Mouse (Mus musculus) thymus, postnatal 4 days (tissue): ENCODE results near the gene Sspo.

ENCODE experiments used
- DNase-seq: peaks from one replicate; pipeline ENCODE4 v3.0.0; 2021

Sspo gene

DNA sequence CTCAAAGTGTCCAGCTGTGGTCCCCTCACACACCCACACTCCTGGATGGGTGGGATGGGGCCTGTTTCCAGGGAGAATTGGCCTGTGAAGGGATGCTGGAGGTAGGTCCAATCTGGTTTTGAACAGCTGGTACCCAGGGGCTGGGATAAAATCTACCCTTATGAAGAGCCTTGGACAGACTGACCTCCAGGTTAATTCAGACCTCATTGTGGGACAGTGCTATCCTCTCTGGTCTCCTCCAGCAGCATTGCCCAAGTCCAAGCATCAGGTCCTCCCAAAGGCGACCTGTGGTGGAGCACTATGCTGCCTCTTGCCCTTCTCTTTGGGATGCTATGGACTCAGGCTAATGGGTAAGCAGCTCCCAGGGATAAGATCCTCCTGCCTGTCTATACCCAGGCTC is at the start of gene Sspo:
TSS of gene Sspo (plus strand) at position 301 of the 400 bp plus-strand sequence.
- no peak for DNase-seq

DNA sequence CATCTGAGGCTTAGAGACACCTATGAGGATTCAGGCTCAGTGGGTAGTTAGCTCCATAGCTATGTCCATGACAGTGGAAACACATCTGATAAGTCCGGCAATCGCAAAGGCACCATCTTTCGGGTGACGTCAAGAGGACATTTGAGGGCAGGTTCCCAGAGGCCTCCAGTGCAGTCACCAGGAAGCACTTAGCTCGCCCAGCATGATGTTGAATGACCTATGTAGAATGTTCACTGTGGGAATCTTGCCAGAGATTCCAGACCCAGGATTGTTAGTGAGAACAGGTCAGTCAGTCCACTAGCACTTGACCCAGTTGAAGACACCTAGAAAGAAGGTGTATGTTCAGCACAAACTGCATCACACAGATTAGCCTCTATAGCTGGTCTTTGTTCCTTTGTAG is 48.1 kb upstream of the Sspo start:
- no peak for DNase-seq

DNA sequence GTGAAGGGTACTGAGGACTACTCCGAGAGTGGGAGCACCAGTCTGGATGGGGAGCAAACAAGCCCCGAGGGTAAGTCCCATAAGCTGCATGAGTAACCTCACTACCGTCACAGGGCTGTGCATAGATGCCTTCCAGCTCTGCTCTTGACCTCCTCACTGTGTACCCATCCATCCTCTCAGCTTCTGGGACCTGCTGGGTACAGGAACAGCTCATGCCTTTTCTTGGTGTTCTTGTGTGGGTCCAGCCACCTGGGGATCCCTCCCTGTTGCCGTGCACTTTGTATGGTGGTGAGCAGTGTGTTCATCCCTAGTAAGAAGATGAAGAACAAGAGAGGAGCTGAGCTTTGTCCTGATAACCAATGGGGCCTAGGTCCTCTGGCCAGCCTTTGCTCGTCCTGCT is 44.0 kb upstream of the Sspo start:
- DNase-seq = no peak

DNA sequence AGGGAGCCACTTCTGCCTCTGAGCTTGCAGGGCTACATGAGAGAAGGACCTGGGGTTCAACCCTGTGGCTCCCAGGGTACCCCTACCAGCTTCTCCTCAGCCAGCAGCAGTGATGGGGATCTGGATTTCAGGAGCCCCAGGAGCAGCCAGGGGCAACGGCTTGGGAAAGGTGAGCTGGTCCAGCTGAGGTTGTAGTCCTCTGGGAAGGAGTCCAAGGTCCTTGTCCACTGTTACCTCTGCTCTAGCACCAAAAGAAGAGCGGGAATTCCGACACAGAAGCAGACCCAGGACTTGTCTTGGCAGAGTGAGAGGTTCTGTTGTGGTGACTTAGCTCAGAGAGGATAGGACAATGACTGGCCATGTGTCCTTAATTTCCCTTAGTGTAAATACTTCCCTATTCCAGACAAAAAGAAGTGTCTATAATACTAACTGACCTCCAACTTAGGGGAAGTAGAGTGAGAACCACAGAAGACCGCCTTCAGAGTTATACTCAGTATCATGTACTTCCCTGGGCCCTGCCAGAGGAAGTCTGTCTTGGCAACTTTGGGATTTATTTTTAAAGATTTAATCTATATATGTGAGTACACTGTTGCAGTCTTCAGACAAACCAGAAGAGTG is 38.2 kb upstream of the Sspo start:
- DNase-seq = no peak

DNA sequence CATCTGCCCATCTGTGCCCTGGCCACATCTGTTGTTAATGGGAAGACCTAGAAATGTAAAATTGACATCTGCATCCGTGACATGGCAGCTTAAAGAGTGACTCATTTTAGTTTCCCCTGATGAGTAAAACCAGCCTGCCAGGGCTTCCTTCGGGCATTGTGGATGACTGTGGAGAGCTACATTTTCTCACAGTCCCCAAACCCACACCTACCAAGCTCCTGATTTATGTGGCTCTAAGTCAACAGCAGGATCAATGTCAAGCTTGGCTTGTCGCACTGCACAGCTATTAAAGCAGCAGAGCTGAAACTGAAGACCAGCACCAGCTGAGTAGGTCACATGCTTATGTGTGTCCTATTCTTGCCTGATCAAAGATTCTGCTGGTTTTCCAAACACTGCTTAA is 37.5 kb upstream of the Sspo start:
- DNase-seq = no peak

DNA sequence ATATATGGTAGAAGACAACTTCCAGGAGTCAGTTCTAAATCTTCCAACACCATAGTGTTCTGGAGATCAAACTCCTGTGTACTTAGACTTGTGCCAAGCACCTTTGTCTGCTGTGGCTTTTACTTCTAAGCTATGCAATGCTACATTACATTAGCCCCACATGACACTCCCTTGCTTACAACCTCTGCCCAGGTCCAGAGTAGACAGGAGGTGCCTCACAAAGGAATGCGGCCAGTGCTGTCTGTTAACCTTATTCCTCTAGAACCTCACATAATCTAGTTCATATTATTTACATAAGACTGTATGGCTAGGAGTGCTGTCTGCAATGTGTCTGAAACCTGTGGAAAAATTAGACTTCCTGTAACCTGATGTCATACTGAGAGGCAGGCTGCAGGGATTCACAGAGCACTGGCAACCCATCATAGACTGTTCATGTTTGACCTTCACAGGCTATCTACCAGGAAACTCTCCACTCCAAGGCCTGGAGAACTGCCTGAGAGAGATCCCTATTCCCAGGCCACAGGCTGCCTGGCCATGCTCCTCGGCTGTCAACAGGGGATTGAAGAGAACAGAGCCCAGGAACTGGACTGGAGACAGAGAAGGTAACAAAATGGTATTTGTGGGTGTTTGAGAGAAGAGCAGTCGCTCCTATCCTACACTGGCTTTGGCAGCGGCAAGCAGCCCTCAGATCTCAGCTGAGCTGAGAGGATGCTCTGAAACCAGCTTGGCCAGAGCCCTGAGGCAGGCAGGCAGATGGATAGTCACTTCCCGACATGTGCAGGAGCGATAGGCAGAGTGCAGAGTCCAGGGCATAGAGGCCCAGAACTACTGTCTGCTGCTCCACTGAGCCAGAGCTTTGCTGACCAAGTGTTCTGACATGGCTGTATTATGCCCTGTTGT is 36.6 kb upstream of the Sspo start:
- no peak for DNase-seq

DNA sequence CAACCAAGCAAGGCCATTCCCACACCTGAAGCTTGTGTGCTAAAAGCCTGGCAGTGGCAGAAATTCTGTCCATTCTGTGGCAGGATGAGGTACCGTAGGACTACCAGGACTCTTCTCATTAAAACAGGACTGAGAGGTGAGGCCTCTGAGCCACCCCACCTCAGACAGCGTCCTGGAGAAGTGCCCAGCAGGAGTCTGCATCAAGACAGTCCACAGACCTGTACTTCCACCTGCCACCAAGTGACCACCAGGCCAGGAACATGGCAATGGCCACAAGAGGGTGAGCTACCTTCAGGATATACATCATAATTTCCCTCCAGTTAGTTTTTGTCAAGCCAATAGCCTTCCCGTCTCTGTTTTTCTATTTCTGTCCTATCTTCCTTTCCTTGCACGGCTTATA is 35.9 kb upstream of the Sspo start:
- no peak for DNase-seq

DNA sequence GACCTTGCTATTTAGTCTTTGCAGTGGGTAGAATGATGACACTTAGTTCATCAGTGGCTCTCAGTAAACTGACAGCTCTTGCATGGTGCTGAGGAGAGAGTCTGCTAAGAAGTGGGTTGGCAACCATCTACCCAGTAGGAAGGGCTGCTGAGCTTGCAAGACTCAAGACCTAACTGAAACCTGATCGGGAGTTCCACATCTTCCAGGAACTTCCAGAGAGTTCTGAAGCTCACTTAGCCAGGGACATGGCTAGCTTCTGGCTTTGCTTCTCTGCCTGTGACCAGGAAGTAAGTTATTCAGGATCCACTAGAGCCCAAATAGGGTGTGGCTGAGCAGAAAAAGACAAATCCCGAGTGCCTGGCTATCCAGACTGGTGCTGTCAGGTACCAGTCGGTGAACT is 35.4 kb upstream of the Sspo start:
- no peak for DNase-seq

DNA sequence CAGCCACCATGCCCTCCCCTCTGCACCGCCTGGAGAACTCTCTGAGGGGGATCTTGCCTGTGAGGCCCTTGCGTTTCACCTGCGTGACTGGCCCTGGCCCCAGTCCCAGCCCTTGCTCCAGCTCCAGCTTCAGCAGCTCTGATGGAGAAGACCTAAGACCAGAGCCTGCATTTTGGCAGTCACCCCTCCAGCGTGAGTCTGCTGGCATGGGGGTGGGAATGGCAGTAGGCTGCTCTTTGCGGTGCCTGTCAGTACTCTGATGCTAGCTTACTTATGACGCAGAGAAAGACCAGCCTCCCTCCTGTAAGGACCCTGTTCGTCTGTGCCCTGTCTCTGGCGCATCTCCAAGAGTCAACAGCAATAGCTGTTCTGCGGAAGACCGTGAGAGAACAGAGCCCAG is 34.9 kb upstream of the Sspo start:
- no peak for DNase-seq

DNA sequence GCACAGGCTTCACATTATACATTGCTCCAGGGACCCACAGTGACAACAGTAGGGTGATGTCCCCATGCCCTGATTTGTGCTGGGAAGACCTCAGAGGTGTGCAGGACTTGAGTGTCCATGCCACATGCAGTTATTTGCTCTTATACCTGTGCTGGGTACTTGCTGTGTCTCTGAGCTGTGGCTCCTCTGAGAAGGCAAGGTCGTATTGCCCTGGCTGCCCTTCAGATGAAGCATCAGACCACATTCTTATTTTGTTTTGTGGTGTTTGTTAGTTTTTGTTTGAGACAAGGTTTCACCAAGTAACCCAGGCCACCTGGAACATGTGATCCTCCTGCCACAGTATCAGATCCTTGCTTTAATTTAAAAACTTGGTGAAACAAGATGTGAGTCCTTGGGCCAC is 33.1 kb upstream of the Sspo start:
- no peak for DNase-seq

DNA sequence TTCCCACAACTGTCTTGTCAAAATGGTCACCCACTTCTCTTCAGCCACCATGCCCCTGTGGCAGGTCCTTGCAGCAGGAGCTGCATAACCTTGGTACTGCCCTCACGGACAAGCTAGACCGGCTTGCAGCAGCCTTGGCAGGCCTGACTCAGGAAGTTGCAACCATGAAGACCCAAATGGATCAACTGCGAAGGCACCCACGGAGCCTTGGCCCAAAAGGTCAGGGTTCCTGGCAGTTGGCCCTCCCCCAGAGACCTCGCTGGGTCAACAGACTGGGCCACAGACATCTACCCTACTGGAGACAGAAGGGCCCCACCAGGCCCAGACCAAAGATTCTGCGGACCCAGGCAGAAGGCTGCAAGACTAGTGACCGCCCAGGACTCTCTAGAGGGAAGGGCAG is 32.4 kb upstream of the Sspo start:
- DNase-seq = no peak

DNA sequence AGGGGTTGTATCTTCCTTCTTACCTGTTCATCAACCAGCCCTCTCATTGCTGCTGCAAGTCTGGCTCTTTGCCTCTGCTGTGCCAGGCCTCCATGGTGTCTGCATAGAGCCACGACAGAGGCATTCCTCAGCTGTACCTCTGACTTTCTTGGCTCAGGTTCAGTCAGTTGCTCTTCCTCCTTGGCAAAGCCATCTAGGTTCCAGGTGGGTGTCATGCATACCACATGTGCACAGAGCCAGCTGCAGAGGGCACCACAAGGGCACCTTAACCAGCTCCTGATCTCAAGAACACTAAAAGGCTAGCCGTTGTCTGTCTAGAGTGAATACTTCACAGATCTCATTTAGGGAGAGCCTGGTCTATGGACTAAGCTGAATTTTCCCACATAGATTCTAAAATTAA is 31.5 kb upstream of the Sspo start:
- DNase-seq = no peak

DNA sequence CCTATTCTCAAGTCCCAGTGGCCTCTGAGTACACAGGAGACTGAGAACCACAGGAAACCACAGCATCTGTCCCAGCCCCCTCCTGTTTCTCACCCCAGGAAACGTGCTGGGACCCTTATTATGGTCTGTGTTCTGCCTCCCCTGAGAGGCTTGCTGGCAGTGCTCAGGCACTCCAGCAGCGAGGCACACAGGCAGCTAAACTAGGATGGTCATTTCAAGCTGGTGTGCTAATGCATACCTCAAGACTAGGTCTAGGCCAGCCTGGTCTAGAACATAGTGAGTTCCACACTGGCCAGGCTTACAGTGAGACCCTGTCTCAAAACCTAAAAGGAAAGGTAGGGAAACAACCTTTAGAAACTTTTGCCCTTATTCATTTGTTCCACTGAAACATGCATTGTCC is 27.4 kb upstream of the Sspo start:
- no peak for DNase-seq

DNA sequence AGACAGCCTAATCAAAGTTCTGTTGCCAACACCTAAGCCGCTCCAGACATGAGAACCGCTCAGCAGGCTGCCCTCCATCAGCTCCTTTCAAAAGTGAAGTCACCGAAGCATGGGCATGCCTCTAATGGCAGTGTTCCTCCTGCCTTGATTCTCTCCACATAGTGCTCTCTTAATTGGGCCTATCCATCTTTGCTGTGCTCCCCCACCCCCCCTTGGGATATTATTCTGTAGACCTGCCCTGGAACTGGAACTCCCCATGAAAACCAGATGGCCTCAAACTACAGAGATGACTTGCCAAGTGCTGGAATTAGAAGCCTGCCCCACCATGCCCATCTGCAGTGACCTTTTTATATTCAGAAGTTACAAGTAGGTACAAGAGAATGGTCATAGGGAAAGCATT is 24.7 kb upstream of the Sspo start:
- DNase-seq = no peak

DNA sequence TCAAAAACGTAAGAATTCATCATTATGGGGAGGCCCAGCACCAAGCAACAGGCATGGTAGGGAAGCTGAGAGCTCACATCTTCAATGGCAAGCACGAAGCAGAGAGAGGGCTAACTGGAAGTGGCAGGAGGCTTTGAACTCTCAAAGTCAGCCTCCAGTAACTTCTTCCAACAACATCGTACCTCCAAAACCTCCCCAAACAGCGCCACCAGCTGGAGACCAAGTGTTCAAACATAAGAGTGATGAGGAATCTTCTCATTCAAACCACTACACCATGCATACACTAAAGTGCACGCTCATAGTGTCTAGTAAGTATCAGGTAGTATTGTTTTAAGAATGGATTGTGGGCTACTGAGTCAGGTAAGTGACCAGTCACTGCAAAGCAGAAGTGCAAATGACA is 24.0 kb upstream of the Sspo start:
- DNase-seq = peak; percentile 56

DNA sequence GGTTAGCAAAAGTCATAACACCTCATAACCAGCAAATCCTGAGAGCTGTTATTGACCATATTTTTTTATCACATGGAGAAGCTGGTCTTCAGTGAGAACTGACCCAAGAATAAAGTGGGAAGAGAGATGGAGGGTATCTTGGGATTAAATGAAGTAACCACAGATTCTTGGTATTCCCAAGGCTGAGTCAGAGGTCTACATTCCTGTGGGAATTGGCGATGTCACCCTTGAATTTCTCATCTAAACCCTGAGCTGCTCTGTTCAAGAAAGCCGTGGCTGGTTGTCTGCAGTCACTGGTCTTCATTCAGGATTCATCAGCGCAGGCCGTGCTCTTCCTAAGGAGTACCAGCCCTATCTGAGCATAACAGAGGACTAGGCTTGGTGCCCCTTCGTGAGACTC is 21.1 kb upstream of the Sspo start:
- DNase-seq = no peak

DNA sequence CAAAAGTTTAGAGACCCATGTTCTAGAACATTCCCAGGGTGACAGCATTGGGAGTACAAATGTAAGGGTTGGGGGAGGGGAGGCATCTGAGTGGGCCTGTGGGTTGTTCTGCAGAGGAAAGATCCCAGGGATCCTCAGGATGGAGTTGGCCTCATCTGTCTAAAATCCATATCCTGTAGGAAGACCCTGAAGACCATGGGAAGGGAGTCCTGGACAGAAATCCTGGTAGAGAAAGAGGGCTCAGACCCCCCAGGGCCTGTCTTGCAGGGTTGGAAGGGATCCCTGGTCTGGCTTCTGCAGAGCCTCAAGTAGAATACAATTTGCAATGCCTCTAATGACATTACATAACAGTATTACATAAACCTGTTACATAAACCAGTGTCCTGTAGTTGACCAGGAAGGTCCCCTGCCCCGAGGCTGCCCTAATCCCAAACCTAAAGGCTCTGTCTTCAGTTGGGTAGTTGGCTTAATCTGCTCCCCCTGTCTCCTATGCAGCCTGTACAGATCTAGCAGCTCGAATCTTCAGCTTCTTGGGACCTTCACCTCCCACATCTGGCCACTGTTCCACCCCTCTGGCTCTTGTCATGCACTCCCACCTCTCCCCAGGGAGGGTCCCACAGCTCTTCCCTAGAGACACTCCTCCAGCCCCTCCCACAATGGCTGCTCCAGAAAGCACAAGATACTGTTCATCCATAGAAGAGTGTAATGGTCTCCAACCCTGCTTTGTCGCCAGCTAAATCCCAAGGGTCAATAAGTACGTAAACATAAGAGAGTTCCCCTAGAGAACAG is 19.1 kb upstream of the Sspo start:
- DNase-seq = no peak

DNA sequence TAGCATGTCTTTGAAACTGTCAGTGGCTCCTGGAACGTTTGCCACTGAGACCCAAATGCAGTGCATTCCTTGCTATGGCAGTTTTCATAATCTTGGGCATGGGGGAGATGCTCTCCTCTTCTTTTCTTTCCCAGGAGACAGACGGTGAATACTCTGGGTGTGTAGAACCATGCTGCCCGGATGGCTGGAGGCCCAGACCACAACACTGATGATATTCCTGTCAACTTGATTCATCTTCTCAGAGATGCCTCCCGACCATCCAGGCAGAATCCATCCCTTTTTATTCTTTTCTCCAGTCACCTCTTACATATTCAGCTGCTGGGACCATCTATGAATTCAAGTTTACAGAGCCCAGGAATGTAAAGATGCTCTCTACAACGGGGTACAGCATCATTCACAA is 17.3 kb upstream of the Sspo start:
- no peak for DNase-seq

DNA sequence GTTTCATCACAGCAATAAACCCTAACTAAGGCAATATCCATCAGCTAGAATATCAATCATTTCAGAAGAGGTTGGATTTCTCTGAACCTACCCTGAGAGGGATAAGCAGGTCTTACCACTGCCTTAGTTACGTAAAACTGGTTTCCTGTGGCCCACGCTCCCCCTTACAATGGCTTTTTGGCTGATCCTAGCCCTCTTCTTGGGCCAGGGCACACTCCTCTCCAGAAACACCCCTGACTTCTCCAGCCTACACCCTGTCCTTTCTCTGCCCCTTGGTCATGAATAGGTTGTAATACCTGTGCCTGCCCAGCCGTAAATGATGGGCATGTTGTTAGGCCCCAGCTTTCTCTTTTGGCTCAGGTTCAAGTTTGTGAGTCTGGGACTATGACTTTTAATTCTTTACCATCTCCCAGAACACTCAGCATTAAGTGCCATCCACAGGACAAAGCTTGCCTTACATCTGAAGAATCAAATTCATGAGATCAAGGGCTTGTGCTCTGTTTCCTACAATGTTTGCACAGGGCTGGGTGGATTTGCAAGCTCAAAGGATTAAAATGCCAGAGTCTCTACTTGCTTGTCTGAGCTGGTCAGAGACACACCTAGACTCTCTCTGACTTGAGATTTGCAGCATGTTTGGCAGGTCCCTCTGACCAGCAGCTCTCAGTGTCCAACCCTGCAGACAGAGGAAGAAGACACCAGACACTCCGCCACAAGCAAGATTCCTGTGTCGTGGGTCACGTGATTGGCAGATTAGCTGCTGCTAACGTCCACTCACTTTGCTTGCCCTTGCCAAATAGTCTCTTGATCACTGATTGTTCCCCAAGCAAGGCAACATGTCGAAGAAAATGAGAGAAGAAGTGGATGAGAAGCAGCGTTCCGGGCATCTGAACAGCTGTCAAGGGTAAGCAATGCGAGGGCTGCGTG is 14.9 kb upstream of the Sspo start:
- DNase-seq = no peak

DNA sequence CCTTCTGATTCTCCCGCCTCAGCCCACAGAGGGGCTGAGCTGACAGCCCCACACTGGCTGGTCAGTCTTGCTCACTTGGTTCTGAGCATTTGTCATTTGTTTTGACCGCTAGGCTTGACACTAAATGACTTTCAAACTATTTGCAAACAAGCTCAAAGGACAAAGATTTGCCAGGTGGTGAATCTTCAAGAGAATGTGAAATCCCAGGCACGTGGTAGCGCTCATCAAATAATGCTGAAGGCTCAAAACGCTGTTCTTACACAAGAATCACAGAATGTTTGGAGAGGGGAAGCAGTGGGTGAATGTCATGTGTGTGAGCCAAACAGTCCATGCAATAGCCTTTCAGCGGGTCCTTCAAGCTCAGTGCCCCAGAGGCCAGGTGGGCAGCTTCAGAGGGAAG is 13.4 kb upstream of the Sspo start:
- DNase-seq = no peak

DNA sequence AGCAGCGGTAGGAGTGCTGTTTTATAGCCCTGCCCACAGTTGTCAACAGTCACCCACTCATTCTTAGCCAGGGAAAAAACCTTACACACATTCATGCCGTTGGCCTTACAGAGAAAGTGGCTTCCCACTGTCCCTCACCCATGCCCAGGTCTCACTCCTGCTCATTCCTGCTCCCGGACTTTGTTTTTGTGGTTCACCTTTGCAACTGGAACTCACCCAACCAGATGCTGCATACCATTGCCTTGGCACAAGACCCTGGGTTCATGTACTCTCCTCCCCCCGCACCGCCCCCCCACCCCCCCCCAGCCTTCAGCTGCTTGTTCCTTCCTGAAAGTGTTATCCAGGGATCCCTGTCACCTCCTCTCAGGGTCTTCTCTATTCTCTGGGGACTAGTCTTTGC is 12.9 kb upstream of the Sspo start:
- no peak for DNase-seq

DNA sequence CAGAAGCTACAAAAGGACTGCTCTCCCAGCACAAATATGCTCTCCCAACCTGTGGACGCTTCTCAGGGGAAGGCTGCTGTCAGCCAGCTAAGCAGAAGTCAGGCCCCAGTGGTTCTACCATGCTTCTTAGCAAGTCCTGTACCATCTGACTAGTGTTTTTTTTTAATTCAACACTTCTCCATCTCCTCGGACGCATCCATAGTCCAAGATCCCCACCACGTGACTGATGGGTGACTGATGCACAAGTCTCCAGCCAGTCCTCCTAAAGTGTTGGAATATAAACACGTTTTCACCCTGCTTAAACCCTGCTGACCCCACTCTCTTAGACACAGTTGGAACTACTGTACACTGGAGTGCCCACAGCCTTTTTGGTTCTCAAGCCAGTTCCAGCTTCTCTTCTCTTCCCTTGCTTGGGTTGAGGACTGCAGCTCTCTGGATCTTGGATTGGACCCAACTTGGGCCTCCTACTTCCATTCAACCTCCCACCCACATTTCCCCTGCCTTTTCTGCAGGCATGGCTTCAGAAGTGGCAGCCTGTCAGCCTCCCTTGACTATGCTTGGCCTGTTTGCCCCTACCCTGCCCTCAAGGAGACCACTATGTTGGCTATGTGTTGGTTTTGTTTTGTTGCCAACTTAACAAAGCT is 12.2 kb upstream of the Sspo start:
- DNase-seq = no peak
